Mouse (Mus musculus): Measurements from ENCODE around the gene Ptprm. TPM values are rescaled to one million over a fixed set of nuclear protein-coding genes. Genes with fewer than 3 reads are reported as not detected.

The Ptprm gene
- polyA plus RNA-seq, 1 experiment from 2014 or later, result 45.7 TPM

DNA sequence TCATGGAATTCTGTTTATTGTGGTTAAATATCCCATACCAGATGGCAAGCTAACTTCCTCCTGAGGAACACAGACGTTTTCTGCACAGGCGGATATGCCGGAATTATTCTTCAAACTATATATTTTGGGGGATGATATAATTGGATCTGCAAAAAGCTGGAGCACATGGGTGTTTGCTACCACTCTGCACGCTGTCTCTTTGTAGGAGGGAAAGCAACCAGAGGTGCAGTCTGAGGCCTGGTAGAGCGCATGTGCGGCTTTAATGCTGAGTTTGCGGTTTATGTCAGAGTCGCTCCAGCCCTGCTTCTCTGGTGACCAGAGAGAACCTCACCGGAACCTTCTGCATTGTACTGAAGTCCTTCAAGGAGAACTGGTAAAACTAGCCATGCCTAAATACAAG is 410.7 kb downstream of the Ptprm start:
- H3K4me2 ChIP-seq (ENCODE audit: low read depth, low read length), result no peak overlapping the region
- H3K9ac ChIP-seq (ENCODE audit: low read length), result no peak overlapping the region
- H3K36me3 ChIP-seq (ENCODE audit: control insufficient read depth, insufficient read depth, low read length), result peaks cover 8% of the 10 kb centered on the region
- H3K9me3 ChIP-seq (ENCODE audit: control insufficient read depth, low read length), result no peaks in the 10 kb centered on the region
- H3K27ac ChIP-seq (ENCODE audit: low read length), result no peak overlapping the region
- H3K4me3 ChIP-seq (ENCODE audit: low read length), result no peak overlapping the region
- 89% methylated on average over 9 of the region's 9 CpGs for WGBS
- no peaks in the 10 kb centered on the region for H3K27me3 ChIP-seq (ENCODE audit: control insufficient read depth, insufficient read depth, low read depth, low read length)
- H3K4me1 ChIP-seq (replicated peaks; ENCODE audit: control insufficient read depth, insufficient read depth, low read length), result no peaks in the 10 kb centered on the region
- ATAC-seq (ENCODE audit: low read depth), result no peak

DNA sequence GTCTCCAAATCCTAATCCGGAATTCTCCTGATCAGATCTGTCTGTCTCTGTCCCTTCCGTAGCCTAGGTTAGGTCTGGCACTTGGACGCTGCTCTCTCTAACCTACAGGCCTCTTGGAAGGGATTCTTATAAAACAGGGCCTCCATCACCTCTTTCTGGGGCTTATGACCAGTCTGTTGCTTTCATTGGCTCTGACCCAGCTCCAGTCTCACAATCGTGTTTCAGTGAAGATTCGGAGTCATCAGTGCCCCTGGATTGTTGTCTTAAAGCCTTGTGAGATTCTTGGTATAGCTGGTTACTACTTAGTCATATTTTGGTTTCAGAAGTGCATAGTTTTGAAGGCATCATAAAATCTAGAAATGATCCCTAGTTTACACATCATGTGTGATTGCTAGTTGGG is 428.6 kb downstream of the Ptprm start:
- H3K9ac ChIP-seq (ENCODE audit: low read length), result no peak overlapping the region
- H3K27me3 ChIP-seq (ENCODE audit: control insufficient read depth, insufficient read depth, low read depth, low read length), result no peaks in the 10 kb centered on the region
- H3K9me3 ChIP-seq (ENCODE audit: control insufficient read depth, low read length), result 0 out of 2 replicates have a peak, but pooled peaks cover 2% of the 10 kb centered on the region
- no peak overlapping the region for H3K4me2 ChIP-seq (ENCODE audit: low read depth, low read length)
- H3K4me3 ChIP-seq (ENCODE audit: low read length), result no peak overlapping the region
- H3K27ac ChIP-seq (ENCODE audit: low read length), result no peak overlapping the region
- no peak for ATAC-seq (ENCODE audit: low read depth)
- H3K4me1 ChIP-seq (replicated peaks; ENCODE audit: control insufficient read depth, insufficient read depth, low read length), result no peaks in the 10 kb centered on the region
- 86% methylated on average over 5 of the region's 5 CpGs for WGBS
- peaks cover 2% of the 10 kb centered on the region; the same call in 1 of the 2 replicates for H3K36me3 ChIP-seq (ENCODE audit: control insufficient read depth, insufficient read depth, low read length)

GRCm38 (mm10) chr17:66914696-66915095 is 439.6 kb downstream of the Ptprm start:
- no peaks in the 10 kb centered on the region for H3K36me3 ChIP-seq (ENCODE audit: control insufficient read depth, insufficient read depth, low read length)
- no peaks in the 10 kb centered on the region for H3K9me3 ChIP-seq (ENCODE audit: control insufficient read depth, low read length)
- no peak for ATAC-seq (ENCODE audit: low read depth)
- H3K4me2 ChIP-seq (ENCODE audit: low read depth, low read length), result no peak overlapping the region
- no peaks in the 10 kb centered on the region for H3K4me1 ChIP-seq (replicated peaks; ENCODE audit: control insufficient read depth, insufficient read depth, low read length)
- no peak overlapping the region for H3K27ac ChIP-seq (ENCODE audit: low read length)
- H3K27me3 ChIP-seq (ENCODE audit: control insufficient read depth, insufficient read depth, low read depth, low read length), result no peaks in the 10 kb centered on the region
- H3K9ac ChIP-seq (ENCODE audit: low read length), result no peak overlapping the region
- H3K4me3 ChIP-seq (ENCODE audit: low read length), result no peak overlapping the region
- WGBS, result 46% methylated on average over 6 of the region's 6 CpGs

DNA sequence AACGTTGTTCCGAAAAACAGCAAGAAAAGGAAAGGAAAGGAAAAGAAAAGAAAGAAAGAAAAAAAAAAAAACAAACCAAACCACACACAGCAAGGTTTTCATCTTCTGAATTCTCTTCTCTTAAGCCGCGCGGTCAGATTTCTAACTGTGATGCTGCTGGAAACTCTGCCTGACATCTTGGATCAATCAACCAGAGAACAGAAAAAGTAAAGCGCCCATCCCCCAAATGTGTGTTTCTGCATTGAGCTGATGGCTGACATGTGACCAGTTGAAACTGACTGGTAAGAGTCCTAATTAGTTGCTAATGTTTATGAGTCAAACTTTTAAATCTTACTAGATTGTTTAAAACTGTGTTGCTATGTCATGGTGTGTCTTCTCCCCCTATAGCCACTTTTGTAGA is 441.7 kb downstream of the Ptprm start:
- H3K27me3 ChIP-seq (ENCODE audit: control insufficient read depth, insufficient read depth, low read depth, low read length), result no peaks in the 10 kb centered on the region
- no peak for ATAC-seq (ENCODE audit: low read depth)
- H3K27ac ChIP-seq (ENCODE audit: low read length), result no peak overlapping the region
- H3K4me3 ChIP-seq (ENCODE audit: low read length), result no peak overlapping the region
- no peaks in the 10 kb centered on the region for H3K36me3 ChIP-seq (ENCODE audit: control insufficient read depth, insufficient read depth, low read length)
- 60% methylated on average over 6 of the region's 6 CpGs for WGBS
- no peak overlapping the region for H3K9ac ChIP-seq (ENCODE audit: low read length)
- no peak overlapping the region for H3K4me2 ChIP-seq (ENCODE audit: low read depth, low read length)
- no peaks in the 10 kb centered on the region for H3K4me1 ChIP-seq (replicated peaks; ENCODE audit: control insufficient read depth, insufficient read depth, low read length)
- H3K9me3 ChIP-seq (ENCODE audit: control insufficient read depth, low read length), result no peaks in the 10 kb centered on the region

DNA sequence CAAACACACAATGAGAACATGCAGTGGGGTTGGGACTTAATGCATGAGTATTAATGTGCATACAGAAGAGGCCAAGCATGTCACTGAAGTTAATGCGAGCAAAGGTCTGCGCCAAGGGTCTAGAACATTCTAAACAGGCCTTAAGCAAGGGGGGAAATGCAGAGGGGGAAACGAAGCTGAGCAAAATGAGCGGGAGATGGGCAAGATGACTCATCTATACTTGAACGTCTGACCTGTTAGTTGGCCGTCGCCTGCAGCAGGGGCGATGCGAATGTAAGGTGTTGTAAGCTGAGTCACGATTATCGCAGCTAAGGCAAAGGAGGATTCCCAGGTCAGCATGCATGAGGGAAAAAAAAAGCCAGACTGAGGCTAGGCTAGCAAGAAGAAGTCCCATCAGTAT is 442.1 kb downstream of the Ptprm start:
- Histone ChIP-seq H3K36me3 (ENCODE audit: control insufficient read depth, insufficient read depth, low read length) (no peaks in the 10 kb centered on the region), H3K27ac (ENCODE audit: low read length) (no peak overlapping the region), H3K4me3 (ENCODE audit: low read length) (no peak overlapping the region), H3K27me3 (ENCODE audit: control insufficient read depth, insufficient read depth, low read depth, low read length) (no peaks in the 10 kb centered on the region), H3K4me1 (replicated peaks; ENCODE audit: control insufficient read depth, insufficient read depth, low read length) (no peaks in the 10 kb centered on the region), H3K4me2 (ENCODE audit: low read depth, low read length) (no peak overlapping the region), H3K9ac (ENCODE audit: low read length) (no peak overlapping the region), H3K9me3 (ENCODE audit: control insufficient read depth, low read length) (no peaks in the 10 kb centered on the region)
- no peak for ATAC-seq (ENCODE audit: low read depth)
- 74% methylated on average over 11 of the region's 11 CpGs for WGBS

DNA sequence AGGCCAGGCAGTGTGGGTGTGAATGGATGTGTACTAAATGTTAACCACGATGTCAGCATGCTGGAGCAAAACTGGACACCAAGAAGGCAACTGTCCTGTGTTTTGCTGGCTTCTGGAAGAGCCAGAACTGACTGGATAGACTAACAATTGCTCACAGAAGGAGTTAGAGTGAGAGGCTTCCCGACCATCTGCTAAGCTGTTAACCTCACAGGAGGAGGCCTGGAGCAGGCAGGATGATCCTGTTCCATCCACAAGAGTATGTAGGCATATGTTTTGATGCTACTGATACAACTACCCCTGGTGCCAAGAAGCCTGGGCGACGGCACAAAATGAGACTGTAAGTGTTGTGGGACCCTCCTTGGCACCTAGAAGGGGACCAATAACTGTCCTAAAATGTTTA is 444.4 kb downstream of the Ptprm start:
- Histone ChIP-seq H3K36me3 (ENCODE audit: control insufficient read depth, insufficient read depth, low read length) (no peaks in the 10 kb centered on the region), H3K27me3 (ENCODE audit: control insufficient read depth, insufficient read depth, low read depth, low read length) (no peaks in the 10 kb centered on the region), H3K27ac (ENCODE audit: low read length) (no peak overlapping the region), H3K9ac (ENCODE audit: low read length) (no peak overlapping the region), H3K4me3 (ENCODE audit: low read length) (no peak overlapping the region), H3K9me3 (ENCODE audit: control insufficient read depth, low read length) (no peaks in the 10 kb centered on the region), H3K4me1 (replicated peaks; ENCODE audit: control insufficient read depth, insufficient read depth, low read length) (no peaks in the 10 kb centered on the region), H3K4me2 (ENCODE audit: low read depth, low read length) (no peak overlapping the region)
- ATAC-seq (ENCODE audit: low read depth), result no peak
- WGBS, result 74% methylated on average over 4 of the region's 4 CpGs

GRCm38 (mm10) chr17:66908921-66909320 is 445.3 kb downstream of the Ptprm start:
- Histone ChIP-seq H3K4me3 (ENCODE audit: low read length) (no peak overlapping the region), H3K4me1 (replicated peaks; ENCODE audit: control insufficient read depth, insufficient read depth, low read length) (no peaks in the 10 kb centered on the region), H3K4me2 (ENCODE audit: low read depth, low read length) (no peak overlapping the region), H3K27ac (ENCODE audit: low read length) (no peak overlapping the region), H3K9ac (ENCODE audit: low read length) (no peak overlapping the region), H3K9me3 (ENCODE audit: control insufficient read depth, low read length) (no peaks in the 10 kb centered on the region), H3K36me3 (ENCODE audit: control insufficient read depth, insufficient read depth, low read length) (no peaks in the 10 kb centered on the region), H3K27me3 (ENCODE audit: control insufficient read depth, insufficient read depth, low read depth, low read length) (no peaks in the 10 kb centered on the region)
- ATAC-seq (ENCODE audit: low read depth), result no peak
- WGBS, result 71% methylated on average over 6 of the region's 6 CpGs

GRCm38 (mm10) chr17:66894181-66894580 is 460.1 kb downstream of the Ptprm start:
- Histone ChIP-seq H3K4me1 (replicated peaks; ENCODE audit: control insufficient read depth, insufficient read depth, low read length) (no peaks in the 10 kb centered on the region), H3K36me3 (ENCODE audit: control insufficient read depth, insufficient read depth, low read length) (no peaks in the 10 kb centered on the region), H3K27ac (ENCODE audit: low read length) (no peak overlapping the region), H3K27me3 (ENCODE audit: control insufficient read depth, insufficient read depth, low read depth, low read length) (no peaks in the 10 kb centered on the region), H3K9me3 (ENCODE audit: control insufficient read depth, low read length) (no peaks in the 10 kb centered on the region), H3K4me3 (ENCODE audit: low read length) (no peak overlapping the region), H3K9ac (ENCODE audit: low read length) (no peak overlapping the region), H3K4me2 (ENCODE audit: low read depth, low read length) (no peak overlapping the region)
- ATAC-seq (ENCODE audit: low read depth), result no peak
- 70% methylated on average over 1 of the region's 1 CpGs for WGBS

GRCm38 (mm10) chr17:66891916-66892315 is 462.3 kb downstream of the Ptprm start:
- WGBS, result 97% methylated on average over 6 of the region's 6 CpGs
- Histone ChIP-seq H3K4me3 (ENCODE audit: low read length) (no peak overlapping the region), H3K9ac (ENCODE audit: low read length) (no peak overlapping the region), H3K4me1 (replicated peaks; ENCODE audit: control insufficient read depth, insufficient read depth, low read length) (no peaks in the 10 kb centered on the region), H3K4me2 (ENCODE audit: low read depth, low read length) (no peak overlapping the region), H3K9me3 (ENCODE audit: control insufficient read depth, low read length) (no peaks in the 10 kb centered on the region), H3K27ac (ENCODE audit: low read length) (no peak overlapping the region), H3K27me3 (ENCODE audit: control insufficient read depth, insufficient read depth, low read depth, low read length) (no peaks in the 10 kb centered on the region), H3K36me3 (ENCODE audit: control insufficient read depth, insufficient read depth, low read length) (no peaks in the 10 kb centered on the region)
- ATAC-seq (ENCODE audit: low read depth), result no peak
